Mouse (Mus musculus): ENCODE measurements at regions not wholly inside any gene's neighbourhood (a gene's known extent, or its start where the extent isn't known, plus 50 kb on each side); places are given as distances from the start of the nearest gene placed in this dataset.

- 86% methylated on average over 4 of the region's 4 CpGs for WGBS
- Histone ChIP-seq H3K4me1 (ENCODE audit: control insufficient read depth, insufficient read depth, low read length) (peaks cover 5% of the 10 kb centered on the region; the same call in 1 of the 2 replicates), H3K9ac (ENCODE audit: low read depth, low read length) (no peak overlapping the region), H3K27ac (replicated peaks; ENCODE audit: insufficient read depth, low read depth, low read length) (no peak overlapping the region), H3K36me3 (ENCODE audit: control insufficient read depth, insufficient read depth, low read length) (no peaks in the 10 kb centered on the region), H3K4me3 (ENCODE audit: insufficient read depth, low read depth, low read length) (no peak overlapping the region), H3K27me3 (ENCODE audit: control insufficient read depth, insufficient read depth, low read length) (no peaks in the 10 kb centered on the region), H3K79me2 (ENCODE audit: control insufficient read depth, insufficient read depth, low read length) (no peaks in the 10 kb centered on the region)
- TF ChIP-seq POLR2A (IDR thresholded peaks at IDR 0.05; ENCODE audit: extremely low read depth, insufficient read depth, low read length) (no peak), CTCF (IDR thresholded peaks at IDR 0.05; ENCODE audit: low read depth, low read length) (no peak)
- no peak for DNase-seq (ENCODE audit: extremely low read depth, low read depth, low spot score)
Measured at GRCm38 (mm10) chr3:149314258-149314657, 323.9 kb upstream of the Adgrl2 start.

DNA sequence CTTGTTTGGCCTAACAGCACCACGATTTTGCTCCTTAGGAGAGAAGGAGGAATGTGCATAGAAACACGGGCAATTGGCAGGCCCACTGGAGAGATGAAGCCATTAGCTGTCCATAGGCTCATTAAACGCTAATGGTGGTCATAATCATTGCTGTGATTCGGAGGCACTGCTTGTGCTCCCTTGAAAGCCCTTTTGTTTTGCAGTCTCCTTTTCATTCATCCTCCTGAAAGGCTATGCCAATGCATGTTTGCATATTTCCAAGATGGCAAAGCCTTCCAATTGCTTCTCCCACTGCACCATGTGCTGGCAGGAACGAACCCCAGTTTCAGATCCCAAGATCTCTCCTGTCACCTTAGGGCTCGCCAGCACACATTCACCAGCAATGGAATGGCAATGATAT, 322.9 kb upstream of the Adgrl2 start:
- Histone ChIP-seq H3K79me2 (ENCODE audit: control insufficient read depth, insufficient read depth, low read length) (no peaks in the 10 kb centered on the region), H3K36me3 (ENCODE audit: control insufficient read depth, insufficient read depth, low read length) (no peaks in the 10 kb centered on the region), H3K27ac (replicated peaks; ENCODE audit: insufficient read depth, low read depth, low read length) (no peak overlapping the region), H3K9ac (ENCODE audit: low read depth, low read length) (no peak overlapping the region), H3K27me3 (ENCODE audit: control insufficient read depth, insufficient read depth, low read length) (no peaks in the 10 kb centered on the region), H3K4me1 (ENCODE audit: control insufficient read depth, insufficient read depth, low read length) (peaks cover 2% of the 10 kb centered on the region; the same call in 1 of the 2 replicates), H3K4me3 (ENCODE audit: insufficient read depth, low read depth, low read length) (no peak overlapping the region)
- TF ChIP-seq POLR2A (IDR thresholded peaks at IDR 0.05; ENCODE audit: extremely low read depth, insufficient read depth, low read length) (no peak), CTCF (IDR thresholded peaks at IDR 0.05; ENCODE audit: low read depth, low read length) (no peak)
- 93% methylated on average over 6 of the region's 6 CpGs for WGBS
- DNase-seq (ENCODE audit: extremely low read depth, low read depth, low spot score): no peak

DNA sequence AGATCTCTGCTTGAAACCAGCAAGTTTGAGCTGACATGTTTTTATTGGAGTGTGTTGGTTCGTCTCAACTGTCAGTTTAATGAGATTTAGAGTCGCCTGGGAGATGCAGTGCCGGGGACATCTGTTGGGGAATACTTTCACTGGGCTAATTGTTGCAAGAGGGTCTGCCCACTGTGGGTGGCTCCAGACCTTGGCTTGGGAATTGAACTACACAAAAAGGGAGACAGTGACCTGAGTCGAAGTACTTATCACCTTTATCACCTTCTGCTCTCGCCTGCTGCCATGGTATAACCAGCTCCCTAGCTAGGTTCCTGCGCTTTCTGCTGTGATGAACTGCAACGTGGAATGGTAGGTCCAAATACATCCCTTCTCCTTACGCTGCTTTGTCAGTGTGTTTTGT, 321.2 kb upstream of the Adgrl2 start:
- 94% methylated on average over 8 of the region's 8 CpGs for WGBS
- TF ChIP-seq POLR2A (IDR thresholded peaks at IDR 0.05; ENCODE audit: extremely low read depth, insufficient read depth, low read length) (no peak), CTCF (IDR thresholded peaks at IDR 0.05; ENCODE audit: low read depth, low read length) (no peak)
- Histone ChIP-seq H3K4me3 (ENCODE audit: insufficient read depth, low read depth, low read length) (no peak overlapping the region), H3K36me3 (ENCODE audit: control insufficient read depth, insufficient read depth, low read length) (no peaks in the 10 kb centered on the region), H3K9ac (ENCODE audit: low read depth, low read length) (no peak overlapping the region), H3K79me2 (ENCODE audit: control insufficient read depth, insufficient read depth, low read length) (no peaks in the 10 kb centered on the region), H3K27ac (replicated peaks; ENCODE audit: insufficient read depth, low read depth, low read length) (no peak overlapping the region), H3K27me3 (ENCODE audit: control insufficient read depth, insufficient read depth, low read length) (no peaks in the 10 kb centered on the region), H3K4me1 (ENCODE audit: control insufficient read depth, insufficient read depth, low read length) (no peaks in the 10 kb centered on the region)
- no peak for DNase-seq (ENCODE audit: extremely low read depth, low read depth, low spot score)

- WGBS: 92% methylated on average over 3 of the region's 3 CpGs
- no peaks in the 10 kb centered on the region for H3K79me2 ChIP-seq (ENCODE audit: control insufficient read depth, insufficient read depth, low read length)
- no peak overlapping the region for H3K9ac ChIP-seq (ENCODE audit: low read depth, low read length)
- no peak for TF ChIP-seq POLR2A (IDR thresholded peaks at IDR 0.05; ENCODE audit: extremely low read depth, insufficient read depth, low read length)
- no peak for TF ChIP-seq CTCF (IDR thresholded peaks at IDR 0.05; ENCODE audit: low read depth, low read length)
- H3K27me3 ChIP-seq (ENCODE audit: control insufficient read depth, insufficient read depth, low read length): no peaks in the 10 kb centered on the region
- no peaks in the 10 kb centered on the region for H3K36me3 ChIP-seq (ENCODE audit: control insufficient read depth, insufficient read depth, low read length)
- no peak overlapping the region for H3K27ac ChIP-seq (replicated peaks; ENCODE audit: insufficient read depth, low read depth, low read length)
- no peak overlapping the region for H3K4me3 ChIP-seq (ENCODE audit: insufficient read depth, low read depth, low read length)
- H3K4me1 ChIP-seq (ENCODE audit: control insufficient read depth, insufficient read depth, low read length): no peaks in the 10 kb centered on the region
- DNase-seq (ENCODE audit: extremely low read depth, low read depth, low spot score): no peak
Measured at GRCm38 (mm10) chr3:149306709-149307108, 316.4 kb upstream of the Adgrl2 start.

GRCm38 (mm10) chr3:149306291-149306690, 315.9 kb upstream of the Adgrl2 start:
- 81% methylated on average over 5 of the region's 5 CpGs for WGBS

GRCm38 (mm10) chr3:149305440-149305839, 315.1 kb upstream of the Adgrl2 start:
- no peak for TF ChIP-seq POLR2A (IDR thresholded peaks at IDR 0.05; ENCODE audit: extremely low read depth, insufficient read depth, low read length)
- no peak for TF ChIP-seq CTCF (IDR thresholded peaks at IDR 0.05; ENCODE audit: low read depth, low read length)
- 84% methylated on average over 5 of the region's 5 CpGs for WGBS

More at GRCm38 (mm10) chr3:149306291-149306690, 315.9 kb upstream of the Adgrl2 start:
- TF ChIP-seq CTCF (IDR thresholded peaks at IDR 0.05; ENCODE audit: low read depth, low read length) (no peak), POLR2A (IDR thresholded peaks at IDR 0.05; ENCODE audit: extremely low read depth, insufficient read depth, low read length) (no peak)
- Histone ChIP-seq H3K4me3 (ENCODE audit: insufficient read depth, low read depth, low read length) (no peak overlapping the region), H3K27ac (replicated peaks; ENCODE audit: insufficient read depth, low read depth, low read length) (no peak overlapping the region), H3K27me3 (ENCODE audit: control insufficient read depth, insufficient read depth, low read length) (no peaks in the 10 kb centered on the region), H3K36me3 (ENCODE audit: control insufficient read depth, insufficient read depth, low read length) (no peaks in the 10 kb centered on the region), H3K9ac (ENCODE audit: low read depth, low read length) (no peak overlapping the region), H3K79me2 (ENCODE audit: control insufficient read depth, insufficient read depth, low read length) (no peaks in the 10 kb centered on the region), H3K4me1 (ENCODE audit: control insufficient read depth, insufficient read depth, low read length) (no peaks in the 10 kb centered on the region)
- no peak for DNase-seq (ENCODE audit: extremely low read depth, low read depth, low spot score)

More at GRCm38 (mm10) chr3:149305440-149305839, 315.1 kb upstream of the Adgrl2 start:
- no peaks in the 10 kb centered on the region for H3K36me3 ChIP-seq (ENCODE audit: control insufficient read depth, insufficient read depth, low read length)
- no peaks in the 10 kb centered on the region for H3K79me2 ChIP-seq (ENCODE audit: control insufficient read depth, insufficient read depth, low read length)
- no peak overlapping the region for H3K9ac ChIP-seq (ENCODE audit: low read depth, low read length)
- H3K4me1 ChIP-seq (ENCODE audit: control insufficient read depth, insufficient read depth, low read length): no peaks in the 10 kb centered on the region
- DNase-seq (ENCODE audit: extremely low read depth, low read depth, low spot score): no peak
- no peak overlapping the region for H3K4me3 ChIP-seq (ENCODE audit: insufficient read depth, low read depth, low read length)
- H3K27me3 ChIP-seq (ENCODE audit: control insufficient read depth, insufficient read depth, low read length): no peaks in the 10 kb centered on the region
- no peak overlapping the region for H3K27ac ChIP-seq (replicated peaks; ENCODE audit: insufficient read depth, low read depth, low read length)
